In genomic region chr7:46833670-46834255, GRCm38 (mm10) we compare ENCODE assay signal across 17 mouse cellular contexts. TPM values are rescaled to one million over a fixed set of nuclear protein-coding genes. Genes with fewer than 3 reads are reported as not detected.
A peak's percentile ranks its signal among the peaks of the same experiment; 100 is the strongest.
DNase-seq lines count a peak whose midpoint lies in the region; ATAC-seq and TF ChIP-seq lines count a peak whose summit lies in the region.
"Had no signal": no experiment of that assay in that cellular context is flagged by ENCODE, and none has a peak within 500 bp of the region (broad histone marks: within the 10 kb centered on the region; RNA-seq: fewer than 3 reads in every experiment).

No protein-coding gene starts in this region.

- peaks cover 30% of the 10 kb centered on the region for H3K4me1 ChIP-seq in kidney, embryonic 16.5 days (ENCODE audit: insufficient read depth, low read length)
- H3K4me1 ChIP-seq in intestine, postnatal 0 days (replicated peaks; ENCODE audit: control insufficient read depth, insufficient read depth, low read length), result peaks cover 5% of the 10 kb centered on the region; the same call in 1 of the 2 replicates

- H3K4me2 ChIP-seq in kidney, embryonic 16.5 days (replicated peaks; ENCODE audit: low read depth, low read length), result no peak overlapping the region
- no peak overlapping the region for H3K4me2 ChIP-seq in intestine, postnatal 0 days (replicated peaks; ENCODE audit: low read depth)
- H3K4me2 ChIP-seq: hindbrain, embryonic 13.5 days; lung, embryonic 15.5 days had no signal

- no peak overlapping the region for H3K4me3 ChIP-seq in kidney, embryonic 16.5 days (ENCODE audit: low read length)
- no peak overlapping the region for H3K4me3 ChIP-seq in intestine, postnatal 0 days (ENCODE audit: low read depth, low read length)
- H3K4me3 ChIP-seq: hindbrain, embryonic 13.5 days; limb, embryonic 10.5 days; lung, embryonic 15.5 days had no signal

- 0 out of 2 replicates have a peak, but pooled peaks have one; percentile 4 for TF ChIP-seq CTCF in intestine, postnatal 0 days (IDR thresholded peaks at IDR 0.05; ENCODE audit: low read depth)

- no peak for DNase-seq in kidney, adult 8-10 months
- DNase-seq in NIH3T3 (ENCODE audit: low read depth), result peak; percentile 16
- no peak for DNase-seq in testis, postnatal 14 days (ENCODE audit: low spot score)
- DNase-seq in right cerebral cortex, adult 18-20 months, result no peak
- DNase-seq in left cerebral cortex, adult 9 months (ENCODE audit: low spot score in 2 of 2), result no peak
- DNase-seq: cerebellum, adult 2 months; gastrocnemius, postnatal 36 days; midbrain, embryonic 14.5 days had no signal

- WGBS in kidney, embryonic 16.5 days, result 88% methylated on average over 7 of the region's 7 CpGs
- WGBS in intestine, postnatal 0 days, result 47% methylated on average over 7 of the region's 7 CpGs

- no peaks in the 10 kb centered on the region for H3K27me3 ChIP-seq in kidney, embryonic 16.5 days (ENCODE audit: insufficient read depth, low read length)
- no peaks in the 10 kb centered on the region for H3K27me3 ChIP-seq in intestine, postnatal 0 days (replicated peaks; ENCODE audit: control insufficient read depth, insufficient read depth, low read length)
- H3K27me3 ChIP-seq: hindbrain, embryonic 13.5 days; lung, embryonic 15.5 days had no signal

- no peaks in the 10 kb centered on the region for H3K36me3 ChIP-seq in kidney, embryonic 16.5 days (ENCODE audit: insufficient read depth, low read length)
- H3K36me3 ChIP-seq in intestine, postnatal 0 days (ENCODE audit: control insufficient read depth, insufficient read depth), result no peaks in the 10 kb centered on the region
- H3K36me3 ChIP-seq: hindbrain, embryonic 13.5 days; limb, embryonic 10.5 days; lung, embryonic 15.5 days had no signal

- no peak overlapping the region for H3K9ac ChIP-seq in kidney, embryonic 16.5 days (replicated peaks; ENCODE audit: low read length)
- no peak overlapping the region for H3K9ac ChIP-seq in intestine, postnatal 0 days (ENCODE audit: low read depth, low read length)
- H3K9ac ChIP-seq: hindbrain, embryonic 13.5 days; lung, embryonic 15.5 days had no signal

- peak overlapping the region; percentile 34; the same call in 1 of the 2 replicates for H3K27ac ChIP-seq in kidney, embryonic 16.5 days (ENCODE audit: low read length)
- peak overlapping the region; percentile 89 for H3K27ac ChIP-seq in intestine, postnatal 0 days (ENCODE audit: low read depth, low read length)
- H3K27ac ChIP-seq: hindbrain, embryonic 13.5 days; limb, embryonic 10.5 days; lung, embryonic 15.5 days had no signal

- no peaks in the 10 kb centered on the region for H3K9me3 ChIP-seq in kidney, embryonic 16.5 days (ENCODE audit: low read length)
- H3K9me3 ChIP-seq in intestine, postnatal 0 days (ENCODE audit: control insufficient read depth), result no peaks in the 10 kb centered on the region
- H3K9me3 ChIP-seq: hindbrain, embryonic 13.5 days; limb, embryonic 10.5 days; lung, embryonic 15.5 days had no signal

- ATAC-seq in kidney, embryonic 16.5 days (ENCODE audit: low FRiP score, low TSS enrichment), result no peak
- ATAC-seq in intestine, postnatal 0 days, result peak; percentile 71
- ATAC-seq in megakaryocyte progenitor cell, adult 5-6 weeks (replicated peaks; ENCODE audit: poor library complexity), result peak; percentile 15; the same call in 1 of the 2 replicates
- ATAC-seq: forebrain, embryonic 16.5 days had no signal

RNA-seq across cellular contexts. Expression of gene Ldha, which starts 7.5 kb away (rescaled TPM):
- 1,802 and 1,946 TPM in 2 replicates for polyA plus RNA-seq in kidney, embryonic 16.5 days (2015; fragmentation: Nextera tagmentation; extraction: Ambion mirVana)
- polyA plus RNA-seq in intestine, postnatal 0 days (2015; fragmentation: Nextera tagmentation; extraction: Ambion mirVana), result 1,258 and 1,338 TPM in 2 replicates
- total RNA-seq in megakaryocyte progenitor cell, adult 5-6 weeks (2015), result 597 and 639 TPM in 2 replicates
- total RNA-seq in megakaryocyte progenitor cell, adult 5-6 weeks (2017), result 442 and 446 TPM in 2 replicates

RNA-seq across cellular contexts. Expression of gene Ldhc, which starts 27.2 kb away (rescaled TPM):
- 0.17 TPM in 1 of 2 replicates, not detected in the other for polyA plus RNA-seq in kidney, embryonic 16.5 days (2015; fragmentation: Nextera tagmentation; extraction: Ambion mirVana)
- not detected in 2 replicates for polyA plus RNA-seq in intestine, postnatal 0 days (2015; fragmentation: Nextera tagmentation; extraction: Ambion mirVana)
- 0.44 and 0.49 TPM in 2 replicates for total RNA-seq in megakaryocyte progenitor cell, adult 5-6 weeks (2015)
- total RNA-seq in megakaryocyte progenitor cell, adult 5-6 weeks (2017), result 1.3 TPM in 1 of 2 replicates, not detected in the other
- total RNA-seq: gastrocnemius, postnatal 36 days; layer of hippocampus, postnatal 10 days had no signal
- polyA plus RNA-seq: cerebellum, adult 2 months; heart, embryonic 16.5 days had no signal

RNA-seq across cellular contexts. Expression of gene Gtf2h1, which starts 37.9 kb away (rescaled TPM):
- polyA plus RNA-seq in kidney, embryonic 16.5 days (2015; fragmentation: Nextera tagmentation; extraction: Ambion mirVana), result 45.7 and 50.5 TPM in 2 replicates
- 51.3 and 52.7 TPM in 2 replicates for polyA plus RNA-seq in intestine, postnatal 0 days (2015; fragmentation: Nextera tagmentation; extraction: Ambion mirVana)
- total RNA-seq in megakaryocyte progenitor cell, adult 5-6 weeks (2015), result 54.7 and 58.1 TPM in 2 replicates
- total RNA-seq in megakaryocyte progenitor cell, adult 5-6 weeks (2017), result 82.4 and 105 TPM in 2 replicates

RNA-seq across cellular contexts. Expression of gene Hps5, which starts 37.9 kb away (rescaled TPM):
- polyA plus RNA-seq in kidney, embryonic 16.5 days (2015; fragmentation: Nextera tagmentation; extraction: Ambion mirVana), result 30.9 and 34.4 TPM in 2 replicates
- 13.9 and 14.7 TPM in 2 replicates for polyA plus RNA-seq in intestine, postnatal 0 days (2015; fragmentation: Nextera tagmentation; extraction: Ambion mirVana)
- 13.5 and 17.5 TPM in 2 replicates for total RNA-seq in megakaryocyte progenitor cell, adult 5-6 weeks (2015)
- total RNA-seq in megakaryocyte progenitor cell, adult 5-6 weeks (2017), result 25.5 and 29.0 TPM in 2 replicates
